27 mouse cellular contexts compared by ENCODE assay signal in the genomic region with DNA sequence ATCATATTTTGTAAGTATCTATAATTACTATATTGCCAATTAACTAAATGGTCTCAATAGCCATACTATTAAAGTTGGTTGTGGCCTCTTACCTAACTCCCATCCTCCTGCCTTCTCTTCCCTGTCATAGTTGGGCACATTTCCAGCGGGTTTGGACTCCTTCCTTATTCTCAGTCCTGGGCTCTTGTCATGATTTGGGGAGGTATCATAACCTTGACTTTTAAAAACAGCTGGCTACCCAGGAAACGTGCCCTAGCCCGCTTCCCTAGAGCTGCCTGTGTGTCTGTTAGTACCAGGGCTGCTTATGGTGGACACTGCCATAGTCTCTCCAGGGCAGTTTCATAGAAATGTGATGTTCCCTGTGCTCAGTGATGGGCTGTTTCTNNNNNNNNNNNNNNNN.
DNase-seq lines count a peak whose midpoint lies in the region; ATAC-seq and TF ChIP-seq lines count a peak whose summit lies in the region.
"Had no signal": no experiment of that assay in that cellular context is flagged by ENCODE, and none has a peak within 500 bp of the region (broad histone marks: within the 10 kb centered on the region; RNA-seq: fewer than 3 reads in every experiment).

No protein-coding gene starts in this region.

- TF ChIP-seq CTCF in heart, postnatal 0 days (IDR thresholded peaks at IDR 0.05; ENCODE audit: low read depth): no peak
- TF ChIP-seq CTCF in lung, postnatal 0 days (IDR thresholded peaks at IDR 0.05): no peak

- no peak overlapping the region for H3K9ac ChIP-seq in heart, postnatal 0 days (replicated peaks; ENCODE audit: low read depth, low read length)
- H3K9ac ChIP-seq in kidney, embryonic 15.5 days: no peak overlapping the region
- no peak overlapping the region for H3K9ac ChIP-seq in lung, postnatal 0 days (replicated peaks; ENCODE audit: low read depth)
- H3K9ac ChIP-seq: embryonic facial prominence, embryonic 12.5 days; embryonic facial prominence, embryonic 15.5 days; forebrain, postnatal 0 days; heart, embryonic 13.5 days; hindbrain, embryonic 13.5 days had no signal

- DNase-seq in cerebellum, postnatal 10 days: peak; percentile 19 to 21
- no peak for DNase-seq in heart, postnatal 0 days (ENCODE audit: low spot score)
- DNase-seq in heart, adult 8-10 months (ENCODE audit: low spot score): no peak
- peak; percentile 61 for DNase-seq in adrenal gland, postnatal 14 days
- DNase-seq in lung, postnatal 0 days (ENCODE audit: low spot score): no peak
- DNase-seq: cerebellum, adult 11-12 months; cerebellum, adult 8-10 months; cerebellum, postnatal 14 days; forebrain, postnatal 0 days; gastrocnemius, adult 2 months; gastrocnemius, postnatal 14 days; kidney, adult 18-20 months; kidney, adult 9 months had no signal

- 78% methylated on average over 3 of the region's 3 CpGs for WGBS in heart, postnatal 0 days
- 73% methylated on average over 3 of the region's 3 CpGs for WGBS in kidney, embryonic 15.5 days
- WGBS in lung, postnatal 0 days: 73% methylated on average over 3 of the region's 3 CpGs

- H3K4me2 ChIP-seq in heart, postnatal 0 days (ENCODE audit: low read depth, low read length): no peak overlapping the region
- no peak overlapping the region for H3K4me2 ChIP-seq in kidney, embryonic 15.5 days
- no peak overlapping the region for H3K4me2 ChIP-seq in lung, postnatal 0 days (replicated peaks; ENCODE audit: low read depth, low read length)
- H3K4me2 ChIP-seq: embryonic facial prominence, embryonic 12.5 days; embryonic facial prominence, embryonic 15.5 days; heart, embryonic 13.5 days; hindbrain, embryonic 13.5 days had no signal

- H3K27me3 ChIP-seq in heart, postnatal 0 days (ENCODE audit: control insufficient read depth, insufficient read depth, low read length): no peaks in the 10 kb centered on the region
- no peaks in the 10 kb centered on the region for H3K27me3 ChIP-seq in kidney, embryonic 15.5 days
- no peaks in the 10 kb centered on the region for H3K27me3 ChIP-seq in lung, postnatal 0 days (replicated peaks; ENCODE audit: insufficient read depth, low read length)
- H3K27me3 ChIP-seq: embryonic facial prominence, embryonic 12.5 days; heart, embryonic 13.5 days; hindbrain, embryonic 13.5 days had no signal

- no peaks in the 10 kb centered on the region for H3K36me3 ChIP-seq in heart, postnatal 0 days (replicated peaks; ENCODE audit: control insufficient read depth, insufficient read depth, low read length)
- no peaks in the 10 kb centered on the region for H3K36me3 ChIP-seq in kidney, embryonic 15.5 days
- no peaks in the 10 kb centered on the region for H3K36me3 ChIP-seq in lung, postnatal 0 days (ENCODE audit: insufficient read depth, low read length)
- H3K36me3 ChIP-seq: embryonic facial prominence, embryonic 12.5 days; embryonic facial prominence, embryonic 15.5 days; heart, embryonic 10.5 days; heart, embryonic 13.5 days; hindbrain, embryonic 10.5 days; hindbrain, embryonic 13.5 days had no signal

- H3K9me3 ChIP-seq in heart, postnatal 0 days (replicated peaks; ENCODE audit: control insufficient read depth, low read length): no peaks in the 10 kb centered on the region
- H3K9me3 ChIP-seq in kidney, embryonic 15.5 days (replicated peaks): no peaks in the 10 kb centered on the region
- no peaks in the 10 kb centered on the region for H3K9me3 ChIP-seq in lung, postnatal 0 days (ENCODE audit: low read length)
- H3K9me3 ChIP-seq: embryonic facial prominence, embryonic 12.5 days; embryonic facial prominence, embryonic 15.5 days; heart, embryonic 10.5 days; heart, embryonic 13.5 days; hindbrain, embryonic 10.5 days; hindbrain, embryonic 13.5 days had no signal

- no peak for ATAC-seq in cerebellum, adult (ENCODE audit: insufficient number of reproducible peaks, low FRiP score, low TSS enrichment)
- no peak for ATAC-seq in heart, postnatal 0 days (ENCODE audit: insufficient read depth, low read depth)
- peak; percentile 56 for ATAC-seq in granulocyte monocyte progenitor cell, adult 5-6 weeks (replicated peaks; ENCODE audit: poor library complexity, severe bottlenecking)
- no peak for ATAC-seq in kidney, embryonic 15.5 days (replicated peaks; ENCODE audit: low FRiP score)
- no peak for ATAC-seq in lung, postnatal 0 days
- ATAC-seq: CD4-positive, CD25-positive, alpha-beta regulatory T cell, adult 4 months; forebrain, embryonic 14.5 days; forebrain, postnatal 0 days; hindbrain, postnatal 0 days; inflammation-experienced regulatory T-cells, adult 6 months; intestine, embryonic 16.5 days had no signal

- H3K4me1 ChIP-seq in heart, postnatal 0 days (ENCODE audit: control insufficient read depth, insufficient read depth): peaks cover 10% of the 10 kb centered on the region; the same call in 1 of the 2 replicates
- H3K4me1 ChIP-seq in kidney, embryonic 15.5 days: peaks cover 7% of the 10 kb centered on the region; the same call in 1 of the 2 replicates
- H3K4me1 ChIP-seq in lung, postnatal 0 days (ENCODE audit: insufficient read depth, low read depth, low read length): no peaks in the 10 kb centered on the region

- TF ChIP-seq EP300 in heart, postnatal 0 days (IDR thresholded peaks at IDR 0.05; ENCODE audit: low read depth): no peak
- no peak for TF ChIP-seq EP300 in lung, postnatal 0 days (IDR thresholded peaks at IDR 0.05)

- H3K4me3 ChIP-seq in heart, postnatal 0 days (ENCODE audit: low read depth, low read length): no peak overlapping the region
- H3K4me3 ChIP-seq in kidney, embryonic 15.5 days (replicated peaks): no peak overlapping the region
- H3K4me3 ChIP-seq in lung, postnatal 0 days (ENCODE audit: low read depth, low read length): no peak overlapping the region
- H3K4me3 ChIP-seq: embryonic facial prominence, embryonic 12.5 days; embryonic facial prominence, embryonic 15.5 days; gastrocnemius, adult 2 months; heart, embryonic 10.5 days; heart, embryonic 13.5 days; hindbrain, embryonic 10.5 days; hindbrain, embryonic 13.5 days had no signal

- 0 out of 2 replicates have a peak overlapping the region, but pooled peaks have one; percentile 9 for H3K27ac ChIP-seq in heart, postnatal 0 days (ENCODE audit: low read depth)
- H3K27ac ChIP-seq in kidney, embryonic 15.5 days: no peak overlapping the region
- no peak overlapping the region for H3K27ac ChIP-seq in lung, postnatal 0 days (ENCODE audit: low read length)
- H3K27ac ChIP-seq: embryonic facial prominence, embryonic 12.5 days; embryonic facial prominence, embryonic 15.5 days; gastrocnemius, adult 2 months; heart, embryonic 10.5 days; hindbrain, embryonic 10.5 days; hindbrain, embryonic 13.5 days; hindbrain, postnatal 0 days had no signal

Comparison
In these comparisons a context has a peak if more than half of its experiments do, and no peak if none do; other contexts are left out.
1. DNase-seq: peak in cerebellum, postnatal 10 days (2 of 2) and adrenal gland, postnatal 14 days (single experiment); none in heart, postnatal 0 days (single experiment), heart, adult 8-10 months (single experiment) and lung, postnatal 0 days (single experiment).